Mouse (Mus musculus): Measurements from ENCODE around the gene Hdac10. TPM values are rescaled to one million over a fixed set of nuclear protein-coding genes. Genes with fewer than 3 reads are reported as not detected.

The Hdac10 gene
- polyA plus RNA-seq, 1 experiment from 2014 or later, result 22.7 TPM

DNA sequence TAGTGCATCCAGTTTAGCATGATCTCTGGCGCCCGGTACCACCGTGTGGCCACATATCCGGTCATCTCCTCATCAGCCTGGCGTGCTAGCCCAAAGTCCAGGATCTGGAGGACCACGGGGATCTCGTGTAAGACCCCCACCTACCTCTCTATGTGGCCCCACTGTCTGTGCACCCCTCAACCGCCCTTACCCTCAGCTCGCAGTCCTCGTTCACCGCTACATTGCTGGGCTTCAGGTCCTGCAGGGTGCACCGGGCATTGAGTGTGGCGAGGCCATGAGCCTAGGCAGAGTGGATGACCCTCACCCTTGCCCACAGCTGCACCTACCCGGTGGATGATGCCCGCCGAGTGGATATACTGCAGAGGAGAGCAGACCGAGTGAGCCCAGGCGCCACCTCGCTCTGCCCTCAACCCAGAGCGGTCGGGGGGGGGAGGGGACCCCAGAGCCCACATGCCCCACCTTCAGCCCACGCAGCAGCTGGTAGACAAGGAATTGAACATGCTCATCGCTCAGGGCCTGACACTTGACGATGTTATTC lies 17.4 kb upstream of the Hdac10 start:
- H3K9me3 ChIP-seq (ENCODE audit: control insufficient read depth, low read length), result no peaks in the 10 kb centered on the region
- H3K4me3 ChIP-seq (ENCODE audit: low read depth, low read length), result no peak overlapping the region
- H3K36me3 ChIP-seq (ENCODE audit: control insufficient read depth, insufficient read depth, low read length), result no peaks in the 10 kb centered on the region
- peak overlapping the region; percentile 58 for H3K4me2 ChIP-seq
- peaks cover 15% of the 10 kb centered on the region for H3K4me1 ChIP-seq (replicated peaks; ENCODE audit: control insufficient read depth, insufficient read depth, low read length)
- H3K9ac ChIP-seq (ENCODE audit: low read depth, low read length), result no peak overlapping the region
- peaks cover 95% of the 10 kb centered on the region for H3K27me3 ChIP-seq (replicated peaks; ENCODE audit: control insufficient read depth, insufficient read depth, low read length)
- no peak overlapping the region for H3K27ac ChIP-seq (ENCODE audit: low read depth, low read length)
- ATAC-seq (replicated peaks; ENCODE audit: low FRiP score), result no peak
- no peak for DNase-seq (ENCODE audit: low spot score)
- 59% methylated on average over 24 of the region's 24 CpGs for WGBS

DNA sequence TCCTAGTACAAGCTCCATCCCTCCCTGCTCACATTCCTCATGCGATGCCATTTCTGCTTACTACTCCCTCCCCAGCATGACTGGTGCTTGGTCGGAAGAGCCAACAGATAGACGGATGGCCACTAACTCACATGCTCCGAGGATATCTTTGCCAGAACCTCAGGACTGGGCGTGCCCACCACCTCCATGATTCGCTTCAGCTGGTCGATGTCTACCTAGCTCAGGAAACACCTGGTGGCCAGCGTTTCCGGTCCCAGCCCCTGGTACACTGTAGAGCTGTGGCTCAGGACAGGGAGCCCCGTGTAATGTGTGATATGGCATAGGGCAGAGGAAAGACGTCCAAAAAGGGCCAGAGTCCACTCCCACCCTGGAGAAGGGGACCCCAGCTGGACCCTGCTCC lies 16.5 kb upstream of the Hdac10 start:
- Histone ChIP-seq H3K9me3 (ENCODE audit: control insufficient read depth, low read length) (no peaks in the 10 kb centered on the region), H3K27ac (ENCODE audit: low read depth, low read length) (no peak overlapping the region), H3K36me3 (ENCODE audit: control insufficient read depth, insufficient read depth, low read length) (no peaks in the 10 kb centered on the region), H3K4me3 (ENCODE audit: low read depth, low read length) (no peak overlapping the region), H3K27me3 (replicated peaks; ENCODE audit: control insufficient read depth, insufficient read depth, low read length) (peaks cover 97% of the 10 kb centered on the region), H3K9ac (ENCODE audit: low read depth, low read length) (no peak overlapping the region), H3K4me2 (no peak overlapping the region), H3K4me1 (replicated peaks; ENCODE audit: control insufficient read depth, insufficient read depth, low read length) (peaks cover 18% of the 10 kb centered on the region)
- no peak for DNase-seq (ENCODE audit: low spot score)
- no peak for ATAC-seq (replicated peaks; ENCODE audit: low FRiP score)
- WGBS, result 68% methylated on average over 11 of the region's 11 CpGs

DNA sequence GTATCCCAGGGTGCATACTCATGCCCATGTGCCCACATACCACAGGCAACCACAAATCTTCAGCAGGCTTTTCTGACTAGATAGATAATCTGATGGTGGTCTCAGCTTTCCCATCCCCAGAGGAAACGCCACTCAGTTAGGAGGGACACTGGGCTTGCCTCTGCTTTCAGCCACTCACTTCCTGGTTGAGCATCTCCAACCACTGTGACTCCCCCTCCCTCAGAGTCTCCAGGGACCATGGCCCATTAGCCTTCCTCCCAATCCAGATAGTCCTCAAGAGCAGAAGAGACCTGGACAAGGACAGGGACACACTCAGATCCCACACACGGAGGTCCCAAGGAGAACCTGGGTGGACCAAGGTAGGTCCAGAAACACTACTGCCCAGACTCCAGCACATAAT lies 14.6 kb upstream of the Hdac10 start:
- Histone ChIP-seq H3K9ac (ENCODE audit: low read depth, low read length) (no peak overlapping the region), H3K27me3 (replicated peaks; ENCODE audit: control insufficient read depth, insufficient read depth, low read length) (peaks cover 97% of the 10 kb centered on the region), H3K4me3 (ENCODE audit: low read depth, low read length) (no peak overlapping the region), H3K9me3 (ENCODE audit: control insufficient read depth, low read length) (no peaks in the 10 kb centered on the region), H3K4me1 (replicated peaks; ENCODE audit: control insufficient read depth, insufficient read depth, low read length) (peaks cover 8% of the 10 kb centered on the region), H3K36me3 (ENCODE audit: control insufficient read depth, insufficient read depth, low read length) (no peaks in the 10 kb centered on the region), H3K27ac (ENCODE audit: low read depth, low read length) (no peak overlapping the region), H3K4me2 (no peak overlapping the region)
- 47% methylated on average over 2 of the region's 2 CpGs for WGBS
- DNase-seq (ENCODE audit: low spot score) (no peak), ATAC-seq (replicated peaks; ENCODE audit: low FRiP score) (no peak)

DNA sequence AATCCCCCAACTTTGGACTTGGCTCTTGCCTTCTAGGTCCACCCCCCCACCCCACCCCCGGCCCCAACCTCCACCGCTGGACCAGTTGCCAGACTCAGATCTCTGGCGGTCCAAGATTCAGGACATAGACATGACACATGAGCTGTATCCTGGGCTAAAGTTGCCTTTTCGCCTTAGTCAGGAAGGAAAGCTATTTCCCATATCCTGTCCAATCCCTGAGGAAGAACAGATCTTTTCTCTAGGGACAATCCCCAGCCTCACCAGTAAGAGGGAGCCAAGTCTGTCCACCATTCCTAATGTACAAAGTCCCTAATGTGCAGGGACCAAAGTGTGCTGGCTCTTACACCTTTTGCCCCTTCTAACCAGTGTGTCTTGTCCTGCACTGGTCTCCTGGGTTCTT lies 13.4 kb upstream of the Hdac10 start:
- H3K4me2 ChIP-seq, result no peak overlapping the region
- no peaks in the 10 kb centered on the region for H3K9me3 ChIP-seq (ENCODE audit: control insufficient read depth, low read length)
- H3K27me3 ChIP-seq (replicated peaks; ENCODE audit: control insufficient read depth, insufficient read depth, low read length), result peaks cover 95% of the 10 kb centered on the region
- ATAC-seq (replicated peaks; ENCODE audit: low FRiP score), result no peak
- WGBS, result 44% methylated on average over 4 of the region's 4 CpGs
- no peak for DNase-seq (ENCODE audit: low spot score)
- no peak overlapping the region for H3K4me3 ChIP-seq (ENCODE audit: low read depth, low read length)
- no peak overlapping the region for H3K9ac ChIP-seq (ENCODE audit: low read depth, low read length)
- H3K4me1 ChIP-seq (replicated peaks; ENCODE audit: control insufficient read depth, insufficient read depth, low read length), result peaks cover 5% of the 10 kb centered on the region
- H3K36me3 ChIP-seq (ENCODE audit: control insufficient read depth, insufficient read depth, low read length), result no peaks in the 10 kb centered on the region
- H3K27ac ChIP-seq (ENCODE audit: low read depth, low read length), result no peak overlapping the region

DNA sequence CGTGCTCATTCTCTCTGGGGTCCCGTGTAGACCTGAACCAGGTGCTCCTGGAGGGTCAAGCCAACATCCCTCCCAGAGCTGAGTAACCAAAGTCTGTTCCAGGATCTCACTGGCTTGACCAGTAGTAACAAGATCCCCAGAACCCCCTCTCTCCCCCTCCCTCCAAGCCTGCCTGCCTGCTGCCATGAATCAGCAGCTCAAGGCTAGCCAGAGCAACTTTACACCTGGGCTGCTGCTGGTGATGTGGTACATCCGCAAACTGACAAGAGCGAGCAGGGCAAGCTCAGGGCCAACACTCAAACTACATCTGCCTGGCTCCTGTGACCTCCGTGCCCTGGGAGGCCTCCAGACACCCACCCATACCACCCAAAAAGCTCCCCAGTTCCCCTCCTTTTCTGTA lies 12.9 kb upstream of the Hdac10 start:
- 20% methylated on average over 5 of the region's 5 CpGs for WGBS
- H3K36me3 ChIP-seq (ENCODE audit: control insufficient read depth, insufficient read depth, low read length), result no peaks in the 10 kb centered on the region
- no peak overlapping the region for H3K4me2 ChIP-seq
- ATAC-seq (replicated peaks; ENCODE audit: low FRiP score) (no peak), DNase-seq (ENCODE audit: low spot score) (no peak)
- H3K9me3 ChIP-seq (ENCODE audit: control insufficient read depth, low read length), result no peaks in the 10 kb centered on the region
- H3K4me1 ChIP-seq (replicated peaks; ENCODE audit: control insufficient read depth, insufficient read depth, low read length), result peaks cover 5% of the 10 kb centered on the region
- H3K9ac ChIP-seq (ENCODE audit: low read depth, low read length), result no peak overlapping the region
- H3K27me3 ChIP-seq (replicated peaks; ENCODE audit: control insufficient read depth, insufficient read depth, low read length), result peaks cover 90% of the 10 kb centered on the region
- no peak overlapping the region for H3K4me3 ChIP-seq (ENCODE audit: low read depth, low read length)
- no peak overlapping the region for H3K27ac ChIP-seq (ENCODE audit: low read depth, low read length)

DNA sequence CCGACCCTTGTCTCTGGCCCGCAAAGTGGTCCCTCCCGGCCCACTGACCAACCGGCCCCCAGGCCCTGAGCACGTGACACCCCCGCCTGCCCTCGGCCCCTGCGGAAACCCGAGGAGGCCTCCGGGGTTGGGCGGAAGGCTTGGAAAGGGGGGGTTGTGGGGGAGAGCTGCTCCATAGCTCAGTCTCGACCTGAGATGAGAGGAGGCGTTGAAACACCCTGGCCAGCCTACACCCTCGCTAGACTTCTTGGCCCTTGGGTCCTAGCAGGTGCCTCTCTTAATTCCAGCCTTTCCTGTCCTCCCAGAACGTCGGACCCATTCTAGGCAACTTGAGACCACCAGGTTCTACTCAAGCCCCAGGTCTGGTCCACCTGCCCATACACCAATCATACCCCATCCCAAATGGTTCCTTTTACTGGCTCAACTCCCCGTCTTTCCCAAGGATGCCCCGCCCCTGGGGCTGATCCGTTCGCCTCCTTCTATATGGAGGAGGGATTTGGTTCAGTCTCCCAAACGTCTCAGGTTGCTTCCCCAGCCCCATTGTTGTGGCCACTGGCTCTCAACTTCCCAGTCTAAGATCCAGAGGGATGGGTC lies 12.3 kb upstream of the Hdac10 start, which contains the start of gene Mapk12:
Gene Mapk12, minus strand, starts transcription at position 45 of the 594 bp plus-strand sequence.
- H3K4me2 ChIP-seq, result peak within 1 kb of the TSS; percentile 68
- H3K4me3 ChIP-seq (ENCODE audit: low read depth, low read length), result peak within 1 kb of the TSS; percentile 48
- peak; percentile 43; the same call in 1 of the 2 replicates for ATAC-seq (replicated peaks; ENCODE audit: low FRiP score)
- H3K9ac ChIP-seq (ENCODE audit: low read depth, low read length), result peak within 1 kb of the TSS; percentile 35; the same call in 1 of the 2 replicates
- DNase-seq (ENCODE audit: low spot score), result no peak
- H3K27me3 ChIP-seq (replicated peaks; ENCODE audit: control insufficient read depth, insufficient read depth, low read length), result peaks cover 85% of the 10 kb centered on the region
- H3K36me3 ChIP-seq (ENCODE audit: control insufficient read depth, insufficient read depth, low read length), result no peaks in the 10 kb centered on the region
- no peaks in the 10 kb centered on the region for H3K9me3 ChIP-seq (ENCODE audit: control insufficient read depth, low read length)
- no peak within 1 kb of the TSS for H3K27ac ChIP-seq (ENCODE audit: low read depth, low read length)
- WGBS, result 3% methylated on average over 21 of the region's 21 CpGs
- peaks cover 5% of the 10 kb centered on the region for H3K4me1 ChIP-seq (replicated peaks; ENCODE audit: control insufficient read depth, insufficient read depth, low read length)

DNA sequence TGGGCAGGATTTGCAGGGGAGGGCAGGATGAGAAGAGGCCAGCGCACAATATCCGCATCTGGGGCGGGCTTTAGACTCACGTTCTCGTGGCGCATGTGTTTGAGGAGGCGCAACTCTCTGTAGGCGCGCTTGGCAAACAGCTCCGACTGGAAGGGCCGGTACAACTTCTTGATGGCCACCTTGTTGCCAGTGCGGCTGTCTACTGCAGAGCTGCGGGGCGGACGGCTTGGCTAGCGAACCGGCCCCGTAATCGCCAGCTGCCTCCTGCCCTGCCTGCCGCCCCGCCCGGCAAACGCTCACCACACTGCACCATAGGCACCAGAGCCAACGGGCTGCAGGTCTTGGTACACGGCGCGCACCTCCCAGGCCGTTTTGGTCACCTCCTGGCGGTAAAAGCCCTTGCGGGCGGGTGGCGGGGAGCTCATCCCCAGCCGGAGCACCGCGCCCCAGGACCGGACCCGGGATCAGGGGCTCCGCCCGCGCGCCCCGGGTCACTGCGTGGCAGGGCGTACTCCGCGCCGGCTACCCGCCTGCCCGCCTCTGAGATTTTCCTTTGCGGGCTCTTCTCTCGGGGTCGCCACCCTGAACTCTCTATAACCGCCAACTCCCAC lies 11.7 kb upstream of the Hdac10 start:
- peaks cover 5% of the 10 kb centered on the region for H3K4me1 ChIP-seq (replicated peaks; ENCODE audit: control insufficient read depth, insufficient read depth, low read length)
- H3K4me3 ChIP-seq (ENCODE audit: low read depth, low read length), result peak overlapping the region; percentile 48
- H3K27ac ChIP-seq (ENCODE audit: low read depth, low read length), result no peak overlapping the region
- H3K27me3 ChIP-seq (replicated peaks; ENCODE audit: control insufficient read depth, insufficient read depth, low read length), result peaks cover 79% of the 10 kb centered on the region
- under 1% methylated on average over 53 of the region's 53 CpGs for WGBS
- H3K9me3 ChIP-seq (ENCODE audit: control insufficient read depth, low read length), result no peaks in the 10 kb centered on the region
- H3K36me3 ChIP-seq (ENCODE audit: control insufficient read depth, insufficient read depth, low read length), result no peaks in the 10 kb centered on the region
- peak overlapping the region; percentile 68 for H3K4me2 ChIP-seq
- DNase-seq (ENCODE audit: low spot score) (no peak), ATAC-seq (replicated peaks; ENCODE audit: low FRiP score) (no peak)
- peak overlapping the region; percentile 35; the same call in 1 of the 2 replicates for H3K9ac ChIP-seq (ENCODE audit: low read depth, low read length)

DNA sequence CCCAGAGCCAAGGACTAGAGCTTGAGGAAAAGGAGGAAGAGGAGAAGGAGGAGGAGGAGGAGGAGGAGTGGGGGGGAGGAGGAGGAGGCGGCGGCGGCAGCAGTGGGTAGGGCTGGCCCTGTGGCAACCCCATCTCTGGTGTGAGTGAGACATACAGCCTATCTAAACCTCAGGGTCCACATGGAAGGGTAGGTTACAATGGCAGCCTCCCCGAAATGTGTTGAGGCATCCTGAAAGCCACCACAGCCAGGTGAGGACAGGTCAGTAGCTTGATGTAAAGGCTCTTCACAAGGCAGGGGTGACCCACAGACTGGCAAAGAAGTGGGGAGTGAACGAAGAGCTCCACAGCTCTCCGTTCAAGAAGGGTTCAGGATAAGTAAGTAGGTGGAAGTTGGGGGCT lies 10.0 kb upstream of the Hdac10 start:
- H3K9me3 ChIP-seq (ENCODE audit: control insufficient read depth, low read length), result no peaks in the 10 kb centered on the region
- no peak for ATAC-seq (replicated peaks; ENCODE audit: low FRiP score)
- peaks cover 65% of the 10 kb centered on the region for H3K27me3 ChIP-seq (replicated peaks; ENCODE audit: control insufficient read depth, insufficient read depth, low read length)

DNA sequence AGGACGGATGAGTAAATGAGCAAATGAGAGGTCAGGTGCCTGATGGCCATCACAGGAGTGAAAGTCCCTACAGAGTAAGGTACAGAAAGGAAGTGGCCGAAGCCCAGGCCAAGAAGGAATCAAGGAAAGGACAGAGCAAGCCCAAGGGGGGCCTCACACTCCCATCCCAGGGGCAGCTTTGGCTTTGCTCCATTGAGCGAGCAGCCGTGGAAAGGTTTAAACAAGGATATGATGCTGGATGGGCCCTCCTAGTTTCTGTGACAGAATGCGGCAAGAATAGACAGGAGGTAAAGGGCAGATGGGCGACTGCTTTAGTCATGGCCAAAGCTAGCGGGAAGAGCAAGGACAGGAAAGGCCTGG lies 9.5 kb upstream of the Hdac10 start:
- Histone ChIP-seq H3K4me3 (ENCODE audit: low read depth, low read length) (no peak overlapping the region), H3K27me3 (replicated peaks; ENCODE audit: control insufficient read depth, insufficient read depth, low read length) (peaks cover 61% of the 10 kb centered on the region), H3K4me2 (no peak overlapping the region), H3K9me3 (ENCODE audit: control insufficient read depth, low read length) (no peaks in the 10 kb centered on the region), H3K9ac (ENCODE audit: low read depth, low read length) (no peak overlapping the region), H3K4me1 (replicated peaks; ENCODE audit: control insufficient read depth, insufficient read depth, low read length) (peaks cover 5% of the 10 kb centered on the region), H3K36me3 (ENCODE audit: control insufficient read depth, insufficient read depth, low read length) (no peaks in the 10 kb centered on the region), H3K27ac (ENCODE audit: low read depth, low read length) (no peak overlapping the region)
- no peak for ATAC-seq (replicated peaks; ENCODE audit: low FRiP score)
- 78% methylated on average over 7 of the region's 7 CpGs for WGBS
- DNase-seq (ENCODE audit: low spot score), result no peak

More for the DNA sequence above, 10.0 kb upstream of the Hdac10 start:
- Histone ChIP-seq H3K36me3 (ENCODE audit: control insufficient read depth, insufficient read depth, low read length) (no peaks in the 10 kb centered on the region), H3K4me1 (replicated peaks; ENCODE audit: control insufficient read depth, insufficient read depth, low read length) (peaks cover 5% of the 10 kb centered on the region), H3K27ac (ENCODE audit: low read depth, low read length) (no peak overlapping the region), H3K9ac (ENCODE audit: low read depth, low read length) (no peak overlapping the region), H3K4me2 (no peak overlapping the region), H3K4me3 (ENCODE audit: low read depth, low read length) (no peak overlapping the region)
- WGBS, result 78% methylated on average over 6 of the region's 6 CpGs
- no peak for DNase-seq (ENCODE audit: low spot score)
